Mouse (Mus musculus) CH12.LX (cell line): Measurements from ENCODE around the gene Focad.

Source experiments
- MAFK ChIP-seq: IDR thresholded peaks from 2 replicates; pipeline ENCODE4 v1.6.1; 2011; ENCODE audit warnings: low read length, improper control_type of control experiment; ENCODE audit not compliant: insufficient replicate concordance
- MEF2A ChIP-seq: IDR thresholded peaks from 2 replicates; pipeline ENCODE4 v1.6.1; 2014; ENCODE audit warnings: low read depth, mild to moderate bottlenecking, inconsistent platforms, low read length, improper control_type of control experiment, borderline replicate concordance
- ZNF384 ChIP-seq: IDR thresholded peaks from 2 replicates; pipeline ENCODE4 v1.6.1; 2012; ENCODE audit warnings: low read depth, low read length, improper control_type of control experiment, inconsistent platforms

DNA sequence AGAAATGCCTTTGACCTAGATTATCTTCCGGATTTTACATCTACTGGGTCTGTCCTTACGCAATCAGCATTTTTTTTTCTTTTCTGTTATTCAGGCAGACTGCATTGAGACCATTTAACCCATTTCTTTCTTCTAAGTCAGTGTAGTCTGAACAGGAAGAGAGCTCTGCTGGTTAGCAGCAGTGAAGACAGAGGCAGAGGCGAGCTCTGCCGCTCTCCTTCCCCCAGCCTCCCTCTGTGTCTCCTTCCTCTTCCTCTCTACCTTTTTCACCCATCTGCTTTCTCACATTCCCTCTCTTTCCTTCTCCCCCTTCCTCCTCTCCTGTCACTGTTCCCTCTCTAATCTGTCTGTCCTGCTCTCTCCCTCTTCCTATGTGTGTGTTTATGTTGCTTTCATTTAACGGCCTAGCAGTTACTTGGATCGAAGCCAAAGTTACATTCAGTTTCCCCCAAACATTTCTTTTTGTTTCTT is 181.2 kb downstream of the Focad start:
- TF ChIP-seq MAFK, result no peak
- no peak for TF ChIP-seq ZNF384
- TF ChIP-seq MEF2A, result no peak
